8 mouse cellular contexts compared by ENCODE assay signal in the genomic region with DNA sequence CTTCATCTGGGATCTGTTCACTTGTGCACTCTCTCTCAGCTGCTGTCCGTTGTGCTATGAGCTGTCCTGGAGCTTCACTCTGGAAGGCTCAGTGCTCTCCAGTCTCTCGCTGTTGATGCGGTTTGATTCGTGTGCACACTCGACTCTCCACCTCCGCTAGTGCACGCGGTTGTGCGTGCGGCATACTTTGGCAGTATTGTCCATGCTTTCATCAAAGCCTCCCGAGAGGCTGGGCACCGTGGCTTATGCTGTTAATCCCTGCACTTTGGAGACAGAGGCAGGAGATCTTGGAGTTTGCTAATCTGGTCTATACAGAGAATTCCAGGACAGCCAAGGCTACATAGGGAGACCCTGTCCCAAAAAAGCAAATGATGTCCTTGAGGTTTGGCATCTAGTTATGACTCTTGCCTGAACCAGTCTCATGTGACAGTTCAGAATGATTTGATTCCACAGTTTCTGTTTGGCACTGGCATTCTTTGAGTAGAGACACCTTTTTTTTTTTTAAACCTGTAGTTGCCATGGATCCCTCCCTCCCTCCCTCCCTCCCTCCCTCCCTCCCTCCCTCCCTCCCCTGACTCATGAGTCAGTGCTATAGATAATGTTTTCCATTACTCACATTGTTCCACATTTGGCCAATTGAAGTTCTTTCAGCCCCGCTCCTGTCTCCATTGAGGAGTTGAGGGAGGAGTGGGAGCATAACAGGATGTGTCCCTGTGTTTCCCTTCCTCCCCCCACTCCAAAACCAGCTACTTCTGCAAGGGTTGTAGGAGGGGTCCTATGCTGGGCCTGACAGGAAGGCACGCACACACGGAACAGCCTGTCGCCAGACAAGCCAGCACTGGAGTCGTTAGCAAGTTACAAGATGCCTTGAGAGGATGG.
DNase-seq lines count a peak whose midpoint lies in the region; ATAC-seq and TF ChIP-seq lines count a peak whose summit lies in the region.

No protein-coding gene starts in this region.

- no peak for ATAC-seq in forebrain, embryonic 15.5 days (replicated peaks)
- ATAC-seq in midbrain, embryonic 14.5 days (ENCODE audit: low FRiP score, low TSS enrichment), result no peak

- H3K9ac ChIP-seq in forebrain, embryonic 15.5 days (replicated peaks), result no peak overlapping the region
- H3K9ac ChIP-seq in midbrain, embryonic 14.5 days (replicated peaks; ENCODE audit: low read length), result no peak overlapping the region

- no peak overlapping the region for H3K4me3 ChIP-seq in spleen, adult 2 months (ENCODE audit: extremely low read depth, insufficient read depth, insufficient read length)
- no peak overlapping the region for H3K4me3 ChIP-seq in forebrain, embryonic 15.5 days
- no peak overlapping the region for H3K4me3 ChIP-seq in midbrain, embryonic 14.5 days (replicated peaks; ENCODE audit: low read depth, low read length)

- H3K4me2 ChIP-seq in forebrain, embryonic 15.5 days (replicated peaks), result no peak overlapping the region
- no peak overlapping the region for H3K4me2 ChIP-seq in midbrain, embryonic 14.5 days (ENCODE audit: low read length)

- no peak for TF ChIP-seq CTCF in spleen, adult 2 months (IDR thresholded peaks at IDR 0.05; ENCODE audit: extremely low read depth, insufficient read depth, insufficient read length, insufficient replicate concordance)

- peaks cover 10% of the 10 kb centered on the region for H3K4me1 ChIP-seq in spleen, adult 2 months (ENCODE audit: control insufficient read depth, insufficient read depth, insufficient read length)
- H3K4me1 ChIP-seq in forebrain, embryonic 15.5 days, result peaks cover 86% of the 10 kb centered on the region
- H3K4me1 ChIP-seq in midbrain, embryonic 14.5 days (ENCODE audit: control insufficient read depth, insufficient read depth, low read length), result peaks cover 84% of the 10 kb centered on the region

- peak; percentile 18 to 24 for DNase-seq in cerebellum, postnatal 25 days
- no peak for DNase-seq in cerebellum, adult 9-11 months
- DNase-seq in spleen, adult 2 months (ENCODE audit: low read depth in 1 of 2, low spot score in 2 of 2), result peak in 1 of 2 experiments; percentile 2
- DNase-seq in spleen, postnatal 36 days (ENCODE audit: low spot score in 2 of 2), result no peak
- peak; percentile 5 to 38 for DNase-seq in kidney, postnatal 25 days
- peak; percentile 52 for DNase-seq in midbrain, embryonic 14.5 days
- peak; percentile 16 to 44 for DNase-seq in urinary bladder, postnatal 4 days (ENCODE audit: low spot score in 2 of 2)

- WGBS in spleen, adult 2 months, result 90% methylated on average over 17 of the region's 17 CpGs
- 54% methylated on average over 17 of the region's 17 CpGs for WGBS in forebrain, embryonic 15.5 days
- WGBS in midbrain, embryonic 14.5 days, result 43% methylated on average over 17 of the region's 17 CpGs

- H3K36me3 ChIP-seq in spleen, adult 2 months (ENCODE audit: control insufficient read depth, insufficient read depth, low read length), result peaks cover 7% of the 10 kb centered on the region
- no peaks in the 10 kb centered on the region for H3K36me3 ChIP-seq in forebrain, embryonic 15.5 days
- H3K36me3 ChIP-seq in midbrain, embryonic 14.5 days (ENCODE audit: control insufficient read depth, insufficient read depth, low read length), result peaks cover 6% of the 10 kb centered on the region; the same call in 1 of the 2 replicates

- TF ChIP-seq POLR2A in spleen, adult 2 months (IDR thresholded peaks at IDR 0.05; ENCODE audit: low read depth, low read length), result no peak

- H3K27ac ChIP-seq in spleen, adult 2 months (ENCODE audit: insufficient read depth, low read length), result peak overlapping the region; percentile 63
- H3K27ac ChIP-seq in forebrain, embryonic 15.5 days (replicated peaks), result peak overlapping the region; percentile 32
- H3K27ac ChIP-seq in midbrain, embryonic 14.5 days (replicated peaks; ENCODE audit: low read depth, low read length), result peak overlapping the region; percentile 76

- no peaks in the 10 kb centered on the region for H3K27me3 ChIP-seq in spleen, adult 2 months (ENCODE audit: control insufficient read depth, insufficient read depth, low read length)
- no peaks in the 10 kb centered on the region for H3K27me3 ChIP-seq in forebrain, embryonic 15.5 days
- H3K27me3 ChIP-seq in midbrain, embryonic 14.5 days (ENCODE audit: control insufficient read depth, insufficient read depth, low read length), result no peaks in the 10 kb centered on the region

- H3K9me3 ChIP-seq in forebrain, embryonic 15.5 days, result no peaks in the 10 kb centered on the region
- no peaks in the 10 kb centered on the region for H3K9me3 ChIP-seq in midbrain, embryonic 14.5 days (ENCODE audit: control insufficient read depth, low read length)

Comparison
In these comparisons a context has a peak if more than half of its experiments do, and no peak if none do; other contexts are left out.
1. DNase-seq: peak in cerebellum, postnatal 25 days (2 of 2), kidney, postnatal 25 days (2 of 2), midbrain, embryonic 14.5 days (single experiment) and urinary bladder, postnatal 4 days (2 of 2); none in cerebellum, adult 9-11 months (single experiment) and spleen, postnatal 36 days (0 of 2).
2. Peak in every context shown above with its lines, with median percentiles within 50 percentile points of each other: H3K27ac ChIP-seq.